Mouse (Mus musculus) heart, embryonic 14.5 days (tissue): ENCODE data around the gene Mid1. TPM values are rescaled to one million over a fixed set of nuclear protein-coding genes. Genes with fewer than 3 reads are reported as not detected.
A peak's percentile ranks its signal among the peaks of the same experiment; 100 is the strongest.
"Not testable (repeated sequence)": the region's sequence is repeated elsewhere in the genome, so short reads cannot be mapped to it uniquely, and the experiment has no call there.

Source experiments
- ATAC-seq: fragments of 200-750 bp; cut with Nextera tagmentation; 2 replicates; pipeline ENCODE4 v1.8.0; 2017; ENCODE audit warnings: low read depth, moderate TSS enrichment; ENCODE audit not compliant: insufficient number of reproducible peaks, insufficient read depth, low FRiP score
- H3K27ac ChIP-seq, 2 experiments: fragments of 200-500 bp in 1 of 2; fragments of 300-500 bp in 1 of 2; sonication (generic) in 1 of 2; replicated peaks in 1 of 2; 2 replicates each; pipeline ENCODE4 v1.5.1; 2012 to 2014; ENCODE audit warnings: low read depth in 2 of 2, low read length in 2 of 2, control low read depth in 1 of 2, mild to moderate bottlenecking in 1 of 2, mixed read lengths in 1 of 2; ENCODE audit not compliant: control insufficient read depth in 1 of 2, insufficient read depth in 1 of 2
- H3K27me3 ChIP-seq: fragments of 300-500 bp; sonication (generic); 2 replicates; pipeline ENCODE4 v1.6.1; 2014; ENCODE audit warnings: mild to moderate bottlenecking, low read length, control low read depth; ENCODE audit not compliant: control insufficient read depth, insufficient read depth
- H3K36me3 ChIP-seq: fragments of 300-500 bp; sonication (generic); 2 replicates; pipeline ENCODE4 v1.6.1; 2014; ENCODE audit warnings: mild to moderate bottlenecking, control low read depth, low read length, mixed read lengths; ENCODE audit not compliant: control insufficient read depth, insufficient read depth
- H3K4me1 ChIP-seq, 2 experiments: fragments of 200-500 bp in 1 of 2; fragments of 300-500 bp in 1 of 2; sonication (generic) in 1 of 2; 2 replicates each; pipeline ENCODE4 v1.6.1; 2012 to 2014; ENCODE audit warnings: low read length in 2 of 2, control low read depth in 1 of 2, mixed read lengths in 1 of 2; ENCODE audit not compliant: control insufficient read depth in 2 of 2, insufficient read depth in 2 of 2
- H3K4me2 ChIP-seq: fragments of 300-500 bp; sonication (generic); 2 replicates; pipeline ENCODE4 v1.6.1; 2014; ENCODE audit warnings: mild to moderate bottlenecking, low read length
- H3K4me3 ChIP-seq, 2 experiments: fragments of 200-500 bp in 1 of 2; fragments of 300-500 bp in 1 of 2; sonication (generic) in 1 of 2; 2 replicates each; pipeline ENCODE4 v1.5.1; 2012 to 2014; ENCODE audit warnings: low read length in 2 of 2, mild to moderate bottlenecking in 2 of 2, control low read depth in 1 of 2, low read depth in 1 of 2, moderate library complexity in 1 of 2; ENCODE audit not compliant: control insufficient read depth in 1 of 2, insufficient read depth in 1 of 2
- H3K9ac ChIP-seq: fragments of 300-500 bp; sonication (generic); 2 replicates; pipeline ENCODE4 v1.6.1; 2014; ENCODE audit warnings: mild to moderate bottlenecking, low read length
- H3K9me3 ChIP-seq: fragments of 300-500 bp; sonication (generic); 2 replicates; pipeline ENCODE4 v1.6.1; 2016; ENCODE audit warnings: low read length, control low read depth; ENCODE audit not compliant: control insufficient read depth
- whole genome bisulfite sequencing: fragments of 180-500 bp; shearing (Covaris S2); extraction: QIAGEN DNeasy Blood & Tissue Kit; methylation state at CpG from one replicate; pipeline ENCODE4 v1.1.7; 2014; 5-methylcytosine and 5-hydroxymethylcytosine counted together
- polyA plus RNA-seq: library from polyadenylated mRNA; unstranded; fragments of >200 nt; fragmentation: Nextera tagmentation; extraction: Ambion mirVana; gene quantifications from 2 replicates; pipeline ENCODE4 v1.2.1, GENCODE M21; 2014

The Mid1 gene
- polyA plus RNA-seq, 1 experiment from 2014 or later, result 8.1 TPM

- H3K4me1 ChIP-seq, H3K9ac ChIP-seq, H3K4me2 ChIP-seq, H3K27me3 ChIP-seq, ATAC-seq, H3K4me3 ChIP-seq, H3K27ac ChIP-seq: not testable (repeated sequence)
- peaks cover 13% of the 10 kb centered on the region for H3K36me3 ChIP-seq
- peaks cover 55% of the 10 kb centered on the region for H3K9me3 ChIP-seq
- 56% methylated on average over 3 of the region's 3 CpGs for WGBS
These were observed 321.8 kb downstream of the Mid1 start for GRCm38 (mm10) chrX:170006694-170007247.

GRCm38 (mm10) chrX:170007375-170008178 is 322.6 kb downstream of the Mid1 start:
- not testable (repeated sequence) for H3K27me3 ChIP-seq, H3K4me2 ChIP-seq, H3K27ac ChIP-seq, H3K4me1 ChIP-seq, H3K4me3 ChIP-seq, H3K9ac ChIP-seq, ATAC-seq
- Histone ChIP-seq H3K36me3 (peaks cover 13% of the 10 kb centered on the region), H3K9me3 (peaks cover 55% of the 10 kb centered on the region)
- 61% methylated on average over 2 of the region's 2 CpGs for WGBS

- peaks cover 55% of the 10 kb centered on the region for H3K9me3 ChIP-seq
- not testable (repeated sequence) for H3K9ac ChIP-seq, H3K4me2 ChIP-seq, H3K4me3 ChIP-seq, ATAC-seq, H3K27ac ChIP-seq, H3K4me1 ChIP-seq, H3K27me3 ChIP-seq
- peaks cover 18% of the 10 kb centered on the region for H3K36me3 ChIP-seq
These were observed 323.1 kb downstream of the Mid1 start for GRCm38 (mm10) chrX:170008179-170008467.

GRCm38 (mm10) chrX:170008584-170008983 is 323.6 kb downstream of the Mid1 start:
- Histone ChIP-seq H3K36me3 (peaks cover 21% of the 10 kb centered on the region), H3K9me3 (peaks cover 53% of the 10 kb centered on the region), H3K4me2 (peak overlapping the region; percentile 4; the same call in 1 of the 2 replicates)
- 37% methylated on average over 3 of the region's 3 CpGs for WGBS
- H3K4me3 ChIP-seq, H3K9ac ChIP-seq, H3K27me3 ChIP-seq, ATAC-seq, H3K4me1 ChIP-seq, H3K27ac ChIP-seq: not testable (repeated sequence)

GRCm38 (mm10) chrX:170009016-170009750 is 324.2 kb downstream of the Mid1 start, which contains the start of gene Gm21887:
Gm21887 (plus strand) TSS chrX:170009659.
- H3K4me3 ChIP-seq, result peak within 1 kb of the TSS; percentile 57 to 59
- peak within 1 kb of the TSS; percentile 9; the same call in 1 of the 2 replicates for H3K4me2 ChIP-seq
- H3K36me3 ChIP-seq, result peaks cover 25% of the 10 kb centered on the region
- not testable (repeated sequence) for H3K27me3 ChIP-seq, H3K4me1 ChIP-seq
- 61% methylated on average over 116 of the region's 118 CpGs for WGBS
- H3K27ac ChIP-seq, result peak within 1 kb of the TSS; percentile 54 to 82
- peak; percentile 84 for ATAC-seq
- H3K9ac ChIP-seq, result peak within 1 kb of the TSS; percentile 77
- peaks cover 52% of the 10 kb centered on the region for H3K9me3 ChIP-seq

- H3K27ac ChIP-seq, result peak overlapping the region in 1 of 2 experiments; percentile 82; a peak in 2 of 4 replicates
- not testable (repeated sequence) for H3K4me1 ChIP-seq, H3K4me2 ChIP-seq, H3K27me3 ChIP-seq
- H3K9me3 ChIP-seq, result peaks cover 48% of the 10 kb centered on the region
- H3K36me3 ChIP-seq, result peaks cover 26% of the 10 kb centered on the region
- 55% methylated on average over 25 of the region's 25 CpGs for WGBS
- peak overlapping the region; percentile 57 to 59 for H3K4me3 ChIP-seq
- H3K9ac ChIP-seq, result peak overlapping the region; percentile 77
- ATAC-seq, result peak; percentile 96
These were observed 324.8 kb downstream of the Mid1 start for GRCm38 (mm10) chrX:170009801-170010221.

GRCm38 (mm10) chrX:170010581-170011528 is 325.9 kb downstream of the Mid1 start:
- Histone ChIP-seq H3K4me2 (peak overlapping the region; percentile 9; the same call in 1 of the 2 replicates), H3K36me3 (peaks cover 26% of the 10 kb centered on the region), H3K4me3 (peak overlapping the region in 1 of 2 experiments; percentile 6; a peak in 2 of 4 replicates), H3K9me3 (peaks cover 40% of the 10 kb centered on the region)
- H3K9ac ChIP-seq, H3K27ac ChIP-seq, H3K4me1 ChIP-seq, H3K27me3 ChIP-seq: not testable (repeated sequence)
- WGBS, result 86% methylated on average over 97 of the region's 97 CpGs
- peak; percentile 18 for ATAC-seq
